Mouse (Mus musculus) Patski (cell line): ENCODE results near the gene Immp2l. TPM values are rescaled to one million over a fixed set of nuclear protein-coding genes. Genes with fewer than 3 reads are reported as not detected.

ENCODE experiments used
- ATAC-seq: fragments of 100-300 bp; one replicate; pipeline ENCODE4 v1.8.0; 2021
- CTCF ChIA-PET: fragments of 350-600 bp; sonication (Branson Sonifier 250); formaldehyde crosslinking; loops from one replicate; lab custom pipeline; 2022; ENCODE audit warnings: inconsistent platforms; lab: Charles Lee
- POLR2A ChIA-PET: fragments of 350-600 bp; sonication (Branson Sonifier 250); formaldehyde crosslinking; loops from one replicate; lab custom pipeline; 2022; ENCODE audit warnings: antibody characterized with exemption, inconsistent platforms; lab: Charles Lee
- DNase-seq: peaks from one replicate; pipeline ENCODE4 v3.0.0-alpha.2; 2011; ENCODE audit warnings: low read depth, low spot score
- H3K27me3 ChIP-seq: fragments of 371-371 bp; one replicate; pipeline ENCODE4 v1.5.1; 2021
- CTCF ChIP-seq: fragments of 100-300 bp; IDR thresholded peaks from one replicate; pipeline ENCODE4 v1.5.1; 2021
- in situ Hi-C: fragments of 300-500 bp; cut with MboI; formaldehyde crosslinking; loops from 3 replicates; pipeline ENCODE4 v1.11.1; 2018; ENCODE audit warnings: low pct_unique_long_range_greater_than_20kb, mixed read lengths
- polyA plus RNA-seq: library from polyadenylated mRNA; unstranded; gene quantifications from one replicate; pipeline ENCODE4 v1.2.3, GENCODE M21; 2021

Immp2l gene
- polyA plus RNA-seq, 1 experiment from 2014 or later, result 21.6 TPM

- DNase-seq, result no peak
- ChIA-PET CTCF (interaction anchor here (0.6 to 1.1 kb wide), 2 partner anchors 8 to 385 kb away, joined by 3 read pairs; no protein-coding TSS in a partner anchor), POLR2A (no interaction called here)
- no peak for ATAC-seq
- in situ Hi-C loops, result loop anchor here (5.0 kb wide), 1 partner anchor 362 kb away; no protein-coding TSS in a partner anchor
- H3K27me3 ChIP-seq, result no peaks in the 10 kb centered on the region
- TF ChIP-seq CTCF, result no peak
Measured at GRCm38 (mm10) chr12:41483593-41484451, 459.9 kb downstream of the Immp2l start.

DNA sequence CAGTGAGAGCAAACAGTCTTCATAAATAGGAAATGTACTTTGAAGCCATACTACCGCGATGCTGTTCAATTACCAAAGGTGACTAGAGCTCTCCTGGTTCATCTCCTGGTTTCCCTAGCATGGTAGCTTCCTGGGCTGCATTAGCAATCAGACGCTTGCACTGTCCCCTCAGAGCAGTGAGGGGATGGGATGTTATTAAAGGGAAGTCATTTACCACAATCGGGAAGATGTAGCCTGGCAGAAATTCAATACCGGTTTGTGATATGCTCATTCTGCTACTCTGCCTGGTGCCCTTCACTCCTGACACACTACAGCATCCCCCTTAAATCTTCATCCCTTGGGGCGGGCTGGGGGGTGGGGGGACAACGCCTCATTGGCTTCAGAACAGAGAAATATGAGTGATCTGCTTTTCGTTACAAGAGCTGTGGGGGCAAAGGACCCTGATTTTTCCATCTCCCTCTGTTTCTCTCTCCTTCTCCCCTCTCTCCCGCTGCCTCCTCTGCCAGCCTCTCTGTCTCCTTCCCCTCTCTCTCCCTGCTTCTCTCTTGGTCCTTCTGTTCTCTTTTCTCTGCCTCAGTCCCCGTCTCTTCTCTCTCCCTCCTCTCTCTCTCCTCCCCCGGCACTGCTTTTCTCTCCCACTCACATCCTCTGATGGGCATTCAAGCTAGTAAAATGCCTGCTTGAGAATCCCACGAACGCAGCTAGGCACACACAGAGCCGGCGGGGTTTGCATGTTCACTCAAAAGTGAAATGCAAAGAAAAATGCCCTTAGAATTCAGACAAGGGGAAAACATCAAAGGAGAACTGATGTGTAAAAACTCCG, 461.0 kb downstream of the Immp2l start:
- TF ChIP-seq CTCF, result no peak
- in situ Hi-C loops, result loop anchor here (5.0 kb wide), 2 partner anchors 363 to 648 kb away; no protein-coding TSS in a partner anchor
- ChIA-PET POLR2A (interaction anchor here (0.7 kb wide), 1 partner anchor 149 kb away, joined by 3 read pairs; no protein-coding TSS in a partner anchor), CTCF (interaction anchor here (0.6 to 2.2 kb wide), 3 partner anchors 10 to 386 kb away, joined by 3 to 9 read pairs (median 3); no protein-coding TSS in a partner anchor)
- ATAC-seq (peak; percentile 37), DNase-seq (no peak)
- H3K27me3 ChIP-seq, result no peaks in the 10 kb centered on the region

DNA sequence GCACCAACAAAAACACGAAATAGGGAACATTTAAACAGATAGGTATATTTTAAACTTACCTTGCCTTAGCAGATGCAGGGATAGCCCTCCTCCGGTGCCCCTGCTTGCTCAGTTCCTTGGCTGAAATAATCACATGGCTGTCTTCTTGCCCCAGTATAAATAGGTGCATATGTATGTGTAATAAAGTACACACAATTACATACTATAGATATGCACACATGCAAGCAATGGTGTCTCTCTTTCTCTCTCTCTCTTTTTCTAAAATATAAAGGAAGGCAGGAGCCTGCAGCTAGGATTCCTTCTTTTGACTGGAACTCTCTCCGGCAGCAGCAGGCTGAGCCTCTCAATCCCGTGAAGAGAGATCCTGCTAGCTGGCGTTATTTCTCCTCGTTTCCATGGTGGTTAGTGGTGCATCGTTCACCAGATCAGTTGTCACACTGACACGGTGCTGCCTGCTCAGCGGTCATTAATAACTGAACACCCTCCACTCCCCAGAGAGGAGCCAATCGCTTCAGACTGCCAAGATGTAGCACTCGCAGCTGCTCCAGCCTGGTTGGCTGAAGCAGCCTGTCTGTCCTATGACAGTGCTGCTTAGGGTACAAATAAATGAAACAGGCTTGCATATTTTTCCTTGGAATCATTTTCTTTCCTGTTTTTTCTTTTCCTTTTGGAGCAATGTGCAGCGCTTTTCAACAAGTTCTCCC, 461.8 kb downstream of the Immp2l start:
- ATAC-seq (peak; percentile 95), DNase-seq (no peak)
- TF ChIP-seq CTCF, result no peak
- H3K27me3 ChIP-seq, result no peaks in the 10 kb centered on the region
- in situ Hi-C loops, result loop anchor here (5.0 kb wide), 1 partner anchor 648 kb away; no protein-coding TSS in a partner anchor
- ChIA-PET CTCF (interaction anchor here (2.2 kb wide), 1 partner anchor 373 kb away, joined by 9 read pairs; no protein-coding TSS in a partner anchor), POLR2A (interaction anchor here (0.7 kb wide), 1 partner anchor 150 kb away, joined by 3 read pairs; no protein-coding TSS in a partner anchor)

GRCm38 (mm10) chr12:41486331-41486730, 462.4 kb downstream of the Immp2l start, which contains the start of gene Lrrn3:
TSS of gene Lrrn3 (minus strand) at chr12:41486431.
- ATAC-seq (no peak), DNase-seq (no peak)
- H3K27me3 ChIP-seq, result no peaks in the 10 kb centered on the region
- in situ Hi-C loops, result loop anchor here (5.0 kb wide), 1 partner anchor 649 kb away; no protein-coding TSS in a partner anchor
- ChIA-PET POLR2A (no interaction called here), CTCF (interaction anchor here (0.7 to 2.2 kb wide), 2 partner anchors 196 to 374 kb away, joined by 3 to 9 read pairs; no protein-coding TSS in a partner anchor)
- TF ChIP-seq CTCF, result no peak

GRCm38 (mm10) chr12:41487005-41487404, 463.1 kb downstream of the Immp2l start:
- DNase-seq (no peak), ATAC-seq (peak; percentile 44)
- H3K27me3 ChIP-seq, result no peaks in the 10 kb centered on the region
- in situ Hi-C loops, result loop anchor here (5.0 kb wide), 1 partner anchor 650 kb away; no protein-coding TSS in a partner anchor
- CTCF ChIA-PET, result interaction anchor here (0.7 to 2.2 kb wide), 2 partner anchors 197 to 374 kb away, joined by 3 to 9 read pairs; no protein-coding TSS in a partner anchor
- POLR2A ChIA-PET, result no interaction called here
- TF ChIP-seq CTCF, result peak; percentile 78

DNA sequence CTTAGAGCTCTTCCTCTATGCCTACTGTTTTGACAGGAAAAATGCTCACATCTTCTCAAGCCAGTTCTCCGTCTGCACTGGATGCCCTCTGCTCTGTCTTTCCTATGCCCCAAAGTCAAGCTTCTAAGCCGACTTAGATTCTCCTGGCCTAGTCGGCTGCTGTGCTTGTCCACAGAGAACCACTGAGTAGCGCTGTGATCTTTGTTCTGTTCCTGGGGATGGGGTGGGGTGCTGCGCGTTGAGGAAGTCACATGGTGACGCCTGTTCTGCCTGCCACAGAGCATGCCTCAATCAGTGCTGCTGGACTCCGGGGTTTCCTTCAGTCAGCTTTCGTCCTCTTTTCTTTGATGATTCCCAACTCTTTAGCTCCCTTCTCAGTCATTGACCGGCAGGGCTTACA, 470.7 kb downstream of the Immp2l start:
- H3K27me3 ChIP-seq, result no peaks in the 10 kb centered on the region
- in situ Hi-C loops, result no loop called here
- ChIA-PET POLR2A (no interaction called here), CTCF (no interaction called here)
- no peak for DNase-seq
- ATAC-seq, result no peak
- no peak for TF ChIP-seq CTCF

DNA sequence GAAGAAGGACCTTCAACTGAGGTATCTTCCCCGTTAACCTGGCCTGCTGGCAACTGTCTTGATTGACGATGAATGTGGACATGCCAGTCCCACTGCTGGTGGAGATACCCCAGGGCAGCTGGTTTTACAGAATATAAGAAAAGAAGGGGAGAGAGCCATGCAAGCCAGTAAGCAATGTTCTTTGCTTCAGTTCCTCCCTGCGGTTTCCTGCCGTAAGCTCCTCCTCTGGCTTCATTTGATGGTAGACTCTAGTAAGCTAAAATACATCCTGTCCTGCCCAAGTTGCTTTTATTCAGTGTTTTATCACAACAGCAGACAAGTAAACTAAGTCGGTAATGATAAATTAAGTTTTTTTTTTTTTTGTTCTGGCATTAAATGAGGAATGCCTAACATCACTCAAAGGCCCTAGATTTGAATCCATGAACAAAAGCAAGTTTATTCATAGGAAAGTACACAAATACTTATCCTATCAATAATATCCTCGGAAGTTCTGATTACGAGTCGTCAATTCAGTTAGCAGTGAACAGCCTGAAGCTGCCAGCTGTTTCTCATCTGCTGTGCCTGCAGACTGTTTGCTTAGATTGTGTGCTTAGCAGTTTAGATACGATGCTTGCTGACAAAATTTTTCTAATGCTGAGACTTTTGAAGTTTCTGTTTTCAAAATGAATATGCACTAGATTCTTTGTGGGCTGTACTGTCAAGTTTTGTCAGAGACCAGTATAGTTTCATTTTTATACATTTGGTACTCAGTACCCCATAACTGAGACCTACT, 476.3 kb downstream of the Immp2l start:
- in situ Hi-C loops, result no loop called here
- TF ChIP-seq CTCF, result no peak
- ChIA-PET CTCF (no interaction called here), POLR2A (interaction anchor here (0.6 to 0.7 kb wide), 2 partner anchors 11 to 764 kb away, joined by 4 to 7 read pairs; no protein-coding TSS in a partner anchor)
- ATAC-seq, result no peak
- H3K27me3 ChIP-seq, result no peaks in the 10 kb centered on the region
- DNase-seq, result no peak

- H3K27me3 ChIP-seq, result no peaks in the 10 kb centered on the region
- ATAC-seq, result peak; percentile 100
- DNase-seq, result peak; percentile 75
- CTCF ChIA-PET, result interaction anchor here (1.2 kb wide), 1 partner anchor 10 kb away, joined by 5 read pairs; no protein-coding TSS in a partner anchor
- POLR2A ChIA-PET, result interaction anchor here (0.6 kb wide), 1 partner anchor 246 kb away, joined by 3 read pairs; no protein-coding TSS in a partner anchor
- TF ChIP-seq CTCF, result no peak
- in situ Hi-C loops, result no loop called here
Measured at GRCm38 (mm10) chr12:41508610-41509009, 484.7 kb downstream of the Immp2l start.

DNA sequence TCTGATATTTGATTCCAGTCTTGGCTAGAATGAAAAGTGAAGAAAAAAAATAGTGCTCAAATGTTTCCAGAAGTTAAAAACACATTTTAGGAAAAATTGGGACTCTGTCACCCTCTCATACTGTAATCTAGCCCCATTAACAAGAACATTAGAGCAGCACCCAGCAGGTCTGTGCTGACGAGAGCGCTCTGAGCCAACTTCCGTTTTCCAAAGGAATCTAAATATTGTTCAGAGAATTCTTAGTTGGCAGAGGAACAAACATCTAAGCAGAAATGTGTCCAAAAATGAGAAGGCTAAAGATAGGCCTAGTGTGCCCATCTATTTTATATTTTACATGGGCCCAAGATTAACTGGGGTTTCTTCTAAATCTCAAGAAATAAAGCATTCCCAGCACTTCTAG, 486.7 kb downstream of the Immp2l start:
- no peak for TF ChIP-seq CTCF
- ChIA-PET CTCF (no interaction called here), POLR2A (no interaction called here)
- in situ Hi-C loops, result no loop called here
- ATAC-seq (no peak), DNase-seq (no peak)
- no peaks in the 10 kb centered on the region for H3K27me3 ChIP-seq
